Mouse (Mus musculus) kidney, adult 9 months (tissue): ENCODE results near the gene Hinfp.

Experiments
- DNase-seq: peaks from one replicate; pipeline ENCODE4 v3.0.0; 2022

Hinfp gene

DNA sequence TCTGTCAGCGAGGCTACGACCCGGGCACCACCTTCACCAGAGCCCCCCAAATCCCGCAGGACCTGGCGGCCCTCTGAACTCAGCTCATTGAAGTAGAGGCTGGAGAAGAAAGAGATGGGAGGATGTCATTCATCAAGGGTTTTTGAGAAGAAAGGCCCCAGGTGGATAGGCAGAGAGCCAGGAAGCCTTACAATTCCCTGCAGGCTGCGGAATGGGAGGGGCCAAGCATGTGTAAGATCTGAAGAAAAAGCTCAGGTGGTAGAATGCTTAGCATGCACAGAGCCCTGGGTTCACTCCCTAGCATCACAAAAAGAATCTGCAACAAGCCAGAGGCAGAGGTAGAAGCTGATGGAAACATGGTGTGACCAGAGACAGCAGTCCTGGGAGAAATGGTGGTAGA lies 52.0 kb downstream of the Hinfp start:
- DNase-seq = no peak

DNA sequence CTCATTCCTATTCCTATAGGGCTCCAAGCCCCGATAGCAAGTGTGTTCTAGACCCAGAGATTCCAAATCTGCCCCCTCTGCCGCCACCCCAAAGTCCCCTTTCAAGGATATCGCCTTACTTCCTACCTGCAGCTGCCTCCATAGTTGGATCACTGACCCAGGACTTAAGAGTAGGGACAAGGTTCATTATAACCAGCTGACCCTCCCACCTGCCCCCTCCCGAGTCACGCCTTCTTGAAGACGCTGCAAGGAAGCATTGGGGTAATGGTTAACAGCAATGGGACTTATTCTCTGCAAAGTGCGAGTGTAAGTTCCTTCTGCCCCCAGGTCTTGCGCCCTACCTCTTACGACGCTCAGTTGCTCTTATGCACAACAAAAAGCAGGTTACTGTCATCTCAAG lies 54.2 kb downstream of the Hinfp start, which contains the start of gene Pdzd3:
Gene Pdzd3, minus strand, starts transcription at position 158 of the 400 bp plus-strand sequence.
- DNase-seq = peak; percentile 92

DNA sequence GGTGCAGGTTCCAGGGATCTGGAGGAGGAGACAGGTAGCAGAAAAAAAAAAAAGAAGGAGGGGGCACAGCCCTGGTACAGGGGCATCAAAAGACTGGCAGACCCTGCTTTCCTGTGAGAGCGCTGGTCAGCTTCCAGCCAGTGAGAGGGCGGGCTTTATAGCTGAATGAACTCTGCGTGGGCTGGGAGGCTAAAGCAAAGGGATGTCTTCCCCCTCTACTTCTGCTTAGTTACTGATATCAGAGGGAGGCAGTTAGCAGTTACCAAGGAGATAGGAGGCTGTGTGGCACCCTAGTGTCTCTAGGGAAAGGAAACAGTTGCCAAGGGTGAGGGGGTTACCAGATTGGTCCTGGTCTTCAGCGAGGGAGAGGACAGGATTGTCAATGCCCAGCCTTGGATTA lies 55.0 kb downstream of the Hinfp start:
- no peak for DNase-seq

DNA sequence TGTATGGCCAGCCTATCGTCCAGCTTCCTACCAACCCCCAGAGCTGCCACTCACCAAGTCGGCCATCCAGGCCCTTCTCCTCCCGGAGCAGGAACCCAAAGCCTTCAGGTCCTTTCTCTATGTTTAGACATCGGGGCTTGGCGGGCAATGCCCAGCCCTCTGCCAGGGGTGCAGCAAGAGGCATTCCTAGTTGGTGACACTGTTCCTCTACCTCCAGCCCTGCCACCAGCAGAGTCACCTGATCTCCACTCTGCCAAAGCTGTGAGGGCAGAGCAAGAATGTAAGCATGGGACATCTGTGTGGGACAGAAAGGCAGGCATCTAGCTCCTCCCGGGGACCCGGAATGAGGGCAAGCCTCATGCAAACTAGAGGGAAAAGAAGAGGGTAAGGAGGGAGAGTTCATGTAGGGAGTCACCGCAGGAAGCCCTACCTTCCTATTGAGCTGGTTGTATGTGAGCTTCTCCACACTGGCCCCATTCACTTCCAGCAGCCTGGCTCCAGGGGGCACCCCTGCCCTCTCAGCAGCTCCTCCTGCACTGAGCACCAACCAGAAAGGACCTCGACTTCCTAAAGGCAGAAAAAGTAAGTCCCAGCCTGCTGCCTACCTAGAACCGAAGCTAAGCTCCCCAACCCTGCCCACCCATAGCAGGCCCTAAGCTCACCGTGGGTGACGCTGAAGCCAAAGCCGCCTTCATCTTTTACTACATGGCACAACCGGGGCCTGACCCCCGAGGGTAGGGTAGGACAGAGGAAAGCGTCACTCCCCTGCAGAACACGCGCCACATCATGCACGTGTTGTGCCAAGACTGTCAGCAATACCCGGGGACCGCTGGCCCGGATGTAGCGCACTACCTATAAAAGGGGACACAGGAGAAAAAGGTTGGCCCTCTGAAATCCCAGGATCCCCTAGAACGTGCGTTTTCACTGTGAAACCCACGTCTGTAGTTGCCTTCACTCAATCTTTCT lies 56.0 kb downstream of the Hinfp start:
- DNase-seq = peak; percentile 82

DNA sequence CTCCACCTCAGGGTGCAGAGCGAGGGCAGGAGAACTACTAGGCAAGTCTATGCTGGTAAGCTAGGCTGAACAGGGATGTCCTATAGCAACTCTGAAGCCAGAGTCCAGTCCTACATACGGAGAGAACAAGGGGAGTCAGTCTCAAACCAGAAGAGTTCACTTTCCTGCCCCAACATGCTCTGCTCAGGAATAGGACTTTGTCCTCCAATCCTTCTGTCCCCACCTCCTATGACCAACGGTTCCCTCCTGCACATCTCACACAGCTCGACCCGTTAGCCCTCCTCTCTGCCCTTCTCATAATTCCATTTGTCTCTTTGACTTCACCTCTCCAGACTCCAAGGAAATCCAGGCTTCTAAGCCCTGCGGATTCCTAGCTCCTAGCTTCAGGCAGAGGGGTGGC lies 57.6 kb downstream of the Hinfp start:
- peak; percentile 55 for DNase-seq

DNA sequence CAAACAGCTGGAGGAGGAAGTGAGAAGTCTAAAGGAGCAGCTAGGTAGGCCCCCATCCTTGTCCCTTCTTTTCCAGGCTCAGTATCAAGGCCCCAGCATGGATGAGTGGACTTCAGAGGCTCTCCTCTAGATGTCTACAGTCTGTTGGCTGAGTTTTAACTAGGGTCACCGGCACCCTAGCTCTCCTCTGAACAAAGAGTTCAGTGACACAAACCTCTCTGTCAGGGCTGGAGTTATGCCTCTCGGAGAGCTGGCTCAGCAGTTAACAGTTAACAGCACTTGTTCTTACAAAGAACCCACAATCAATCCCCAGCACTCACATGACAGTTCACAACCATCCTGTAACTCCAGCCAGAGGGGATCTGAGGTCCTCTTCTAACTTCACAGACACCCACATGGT lies 61.9 kb downstream of the Hinfp start:
- DNase-seq = peak; percentile 77
